ENCODE assay signal across 8 mouse cellular contexts in genomic region chrX:20961477-20962378, GRCm38 (mm10). TPM values are rescaled to one million over a fixed set of nuclear protein-coding genes. Genes with fewer than 3 reads are reported as not detected.
DNase-seq lines count a peak whose midpoint lies in the region; ATAC-seq lines count a peak whose summit lies in the region.

Uxt (minus strand) TSS chrX:20962017.

- H3K36me3 ChIP-seq in hindbrain, embryonic 13.5 days, result no peaks in the 10 kb centered on the region

- peak; percentile 98 for ATAC-seq in hindbrain, embryonic 13.5 days (ENCODE audit: low FRiP score)

- H3K27ac ChIP-seq in hindbrain, embryonic 13.5 days, result peak within 1 kb of the TSS; percentile 69

- DNase-seq in NIH3T3 (ENCODE audit: low read depth), result peak; percentile 94
- peak; percentile 92 to 94 for DNase-seq in cerebellum, postnatal 10 days
- peak; percentile 83 to 84 for DNase-seq in frontal cortex, postnatal 14 days (ENCODE audit: low spot score in 2 of 2)
- peak; percentile 85 to 90 for DNase-seq in layer of hippocampus, postnatal 36 days
- DNase-seq in lung, postnatal 36 days, result peak; percentile 93
- peak; percentile 96 for DNase-seq in retina, postnatal 1 day
- peak; percentile 74 to 80 for DNase-seq in urinary bladder, adult 18-20 months (ENCODE audit: low spot score in 2 of 2)

- peak within 1 kb of the TSS; percentile 50 for H3K4me2 ChIP-seq in hindbrain, embryonic 13.5 days

- 17% methylated on average over 57 of the region's 57 CpGs for WGBS in hindbrain, embryonic 13.5 days

- no peaks in the 10 kb centered on the region for H3K27me3 ChIP-seq in hindbrain, embryonic 13.5 days

- peaks cover 5% of the 10 kb centered on the region; the same call in 1 of the 2 replicates for H3K4me1 ChIP-seq in hindbrain, embryonic 13.5 days (replicated peaks)

- H3K4me3 ChIP-seq in hindbrain, embryonic 13.5 days, result peak within 1 kb of the TSS; percentile 48

- H3K9ac ChIP-seq in hindbrain, embryonic 13.5 days, result peak within 1 kb of the TSS; percentile 61; the same call in 1 of the 2 replicates

- no peaks in the 10 kb centered on the region for H3K9me3 ChIP-seq in hindbrain, embryonic 13.5 days

RNA-seq across cellular contexts. Expression of gene Uxt, which starts in this region (rescaled TPM):
- polyA plus RNA-seq in hindbrain, embryonic 13.5 days (2015; fragmentation: Nextera tagmentation; extraction: Ambion mirVana), result 39.4 and 41.1 TPM in 2 replicates
- 10 to 100 TPM; 11.5 to 12.2 TPM for total RNA-seq in layer of hippocampus, postnatal 36 days (2021)

Comparison
In these comparisons a context has a peak if more than half of its experiments do, and no peak if none do; other contexts are left out.
1. Peak in every context shown above with its lines: DNase-seq, ATAC-seq, H3K4me3 ChIP-seq and H3K27ac ChIP-seq.